Mouse (Mus musculus) lung, adult 2 months (tissue): Measurements from ENCODE around the gene Sorbs1. TPM values are rescaled to one million over a fixed set of nuclear protein-coding genes. Genes with fewer than 3 reads are reported as not detected.

Source experiments
- DNase-seq: peaks from one replicate; pipeline ENCODE4 v3.0.0; 2022
- H3K4me1 ChIP-seq: fragments of 200-500 bp; 2 replicates; pipeline ENCODE4 v1.6.1; 2011; ENCODE audit warnings: low read length; ENCODE audit not compliant: control insufficient read depth, insufficient read depth
- H3K4me3 ChIP-seq: fragments of 200-500 bp; replicated peaks from 2 replicates; pipeline ENCODE3; 2011; ENCODE audit warnings: low read depth, mild to moderate bottlenecking, control low read depth, low read length; ENCODE audit errors: extremely low read depth
- CTCF ChIP-seq: fragments of 200-500 bp; IDR thresholded peaks from 2 replicates; pipeline ENCODE4 v1.5.1; 2011; ENCODE audit warnings: mild to moderate bottlenecking, low read length, control low read depth; ENCODE audit not compliant: insufficient read depth
- POLR2A ChIP-seq: fragments of 200-500 bp; IDR thresholded peaks from 2 replicates; pipeline ENCODE4 v1.6.1; 2011; ENCODE audit warnings: low read depth, mild to moderate bottlenecking, control low read depth, low read length, borderline replicate concordance; ENCODE audit errors: extremely low read depth
- WGBS: fragments of 180-500 bp; shearing (Covaris S2); methylation state at CpG from one replicate; pipeline ENCODE4 v1.1.7; 2018; 5-methylcytosine and 5-hydroxymethylcytosine counted together
- polyA plus RNA-seq: library from polyadenylated mRNA; depleted of rRNA; stranded (reverse); fragments of >200 nt; gene quantifications from 2 replicates; pipeline ENCODE4 v1.2.3, GENCODE M21; 2012

Sorbs1 gene
- polyA plus RNA-seq, 1 experiment, result 43.4 TPM

GRCm38 (mm10) chr19:40515596-40515995, 2.0 kb upstream of the Sorbs1 start:
- no peak for TF ChIP-seq POLR2A
- TF ChIP-seq CTCF, result no peak
- WGBS, result 90% methylated on average over 3 of the region's 3 CpGs
- Histone ChIP-seq H3K4me1 (peaks cover 3% of the 10 kb centered on the region; the same call in 1 of the 2 replicates), H3K4me3 (no peak overlapping the region)
- no peak for DNase-seq

DNA sequence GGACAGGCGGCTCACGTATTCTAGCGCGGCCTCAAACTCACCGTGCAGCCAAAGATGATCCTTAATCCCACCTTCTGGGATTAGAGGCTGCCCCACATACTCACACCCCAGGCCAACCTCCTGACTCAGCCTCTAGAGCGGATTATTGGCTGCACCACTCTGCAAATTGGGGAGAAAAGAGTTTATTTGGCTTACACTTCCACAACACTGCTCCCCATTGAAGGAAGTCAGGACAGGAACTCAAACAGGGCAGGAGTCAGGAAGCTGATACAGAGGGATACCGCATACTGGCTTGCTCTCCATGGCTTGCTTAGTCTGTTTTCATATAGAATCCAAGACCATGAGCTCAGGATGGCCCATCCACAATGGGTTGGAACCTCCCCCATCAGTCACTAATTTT, 797 bp upstream of the Sorbs1 start:
- 76% methylated on average over 7 of the region's 7 CpGs for WGBS
- H3K4me3 ChIP-seq, result no peak overlapping the region
- H3K4me1 ChIP-seq, result peaks cover 3% of the 10 kb centered on the region; the same call in 1 of the 2 replicates
- no peak for DNase-seq
- TF ChIP-seq CTCF (no peak), POLR2A (no peak)

DNA sequence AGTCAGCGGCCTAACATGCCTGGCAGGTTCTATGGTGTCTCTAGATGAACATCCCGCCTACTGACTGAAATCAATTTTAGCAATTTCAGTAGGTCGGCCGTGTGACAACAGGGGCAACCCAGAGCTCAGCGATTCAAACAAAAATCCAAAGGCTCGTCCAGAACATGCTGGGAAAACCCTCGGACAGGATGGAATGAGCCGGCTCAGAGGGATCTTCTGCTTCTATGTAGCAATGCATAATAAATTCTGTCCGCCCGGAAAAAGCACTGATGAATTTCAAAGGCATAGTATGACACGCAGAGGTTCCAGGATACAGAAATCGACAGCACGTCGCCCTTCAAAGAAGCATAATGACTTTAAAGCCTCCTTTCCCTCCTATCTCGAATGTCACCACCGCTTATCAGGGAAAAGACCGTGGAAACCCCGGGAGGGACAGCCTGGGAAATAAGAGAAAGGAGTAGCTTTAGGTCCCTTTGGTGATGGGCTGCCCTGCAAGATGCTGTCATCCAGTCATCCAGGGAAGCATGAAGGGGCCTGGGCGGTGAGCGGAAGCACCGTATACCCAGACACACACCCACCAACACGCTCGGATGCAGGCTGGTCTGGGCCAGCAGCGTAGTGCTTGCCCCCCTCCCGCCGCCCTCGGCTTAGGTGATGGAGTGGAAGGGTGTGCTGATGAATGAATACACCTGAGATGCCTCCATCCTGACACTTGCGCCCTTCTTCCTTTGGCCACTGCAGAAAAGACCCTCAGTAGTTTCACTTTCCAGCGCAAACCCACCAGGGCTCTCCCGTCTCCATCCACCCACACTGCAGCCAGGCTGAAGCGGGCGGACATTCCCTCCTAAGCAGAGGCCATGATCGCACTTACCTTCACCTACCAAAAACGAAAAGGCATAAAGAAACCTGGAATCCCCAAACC, 818 bp downstream of the Sorbs1 start:
- H3K4me1 ChIP-seq, result peaks cover 6% of the 10 kb centered on the region
- WGBS, result 1% methylated on average over 34 of the region's 34 CpGs
- TF ChIP-seq CTCF (no peak), POLR2A (no peak; the same call in 1 of the 2 replicates)
- DNase-seq, result peak; percentile 56
- peak overlapping the region; percentile 65 for H3K4me3 ChIP-seq

DNA sequence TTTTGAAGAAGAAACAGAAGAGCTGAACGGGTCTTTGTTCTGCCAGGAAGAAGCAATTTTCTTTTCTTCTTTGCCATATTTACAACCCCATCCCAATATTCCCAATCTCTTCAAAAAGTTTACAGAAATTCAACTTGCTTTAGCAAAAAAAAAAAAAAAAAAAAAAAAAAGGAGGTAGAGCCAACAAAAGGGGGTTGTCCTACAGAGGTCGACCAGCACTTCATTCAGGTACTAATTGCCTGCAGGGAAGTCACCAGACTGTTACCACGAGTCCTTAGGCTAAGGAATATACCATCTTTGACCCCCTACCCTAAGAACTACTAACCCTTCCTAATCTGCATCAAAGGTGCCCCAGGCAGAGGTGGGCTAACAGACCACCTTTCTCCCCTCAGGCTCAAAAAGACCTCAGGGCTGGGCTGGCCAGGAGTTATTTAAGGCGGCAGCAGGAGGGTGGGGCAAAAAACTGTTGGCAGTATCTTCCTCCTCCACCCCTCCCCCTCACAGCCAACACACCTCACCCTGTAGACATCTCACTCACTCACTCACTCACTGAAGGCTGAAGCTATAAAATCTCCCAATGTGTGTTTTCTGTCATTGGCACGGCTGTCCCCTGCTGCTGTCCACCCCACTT, 1.8 kb downstream of the Sorbs1 start:
- 26% methylated on average over 5 of the region's 5 CpGs for WGBS
- TF ChIP-seq CTCF (no peak), POLR2A (peak; percentile 21; the same call in 1 of the 2 replicates)
- DNase-seq, result no peak
- H3K4me3 ChIP-seq, result peak overlapping the region; percentile 25
- H3K4me1 ChIP-seq, result peaks cover 6% of the 10 kb centered on the region

- no peak for DNase-seq
- Histone ChIP-seq H3K4me3 (peak overlapping the region; percentile 30), H3K4me1 (peaks cover 6% of the 10 kb centered on the region)
- no peak for TF ChIP-seq CTCF
- no peak for TF ChIP-seq POLR2A
- 53% methylated on average over 8 of the region's 8 CpGs for WGBS
Observed at GRCm38 (mm10) chr19:40511100-40511439, 2.5 kb downstream of the Sorbs1 start.

- WGBS, result 51% methylated on average over 13 of the region's 13 CpGs
- Histone ChIP-seq H3K4me1 (peaks cover 6% of the 10 kb centered on the region), H3K4me3 (peak overlapping the region; percentile 30)
- TF ChIP-seq CTCF (no peak), POLR2A (no peak)
- no peak for DNase-seq
Observed at GRCm38 (mm10) chr19:40510387-40511099, 3.0 kb downstream of the Sorbs1 start.

DNA sequence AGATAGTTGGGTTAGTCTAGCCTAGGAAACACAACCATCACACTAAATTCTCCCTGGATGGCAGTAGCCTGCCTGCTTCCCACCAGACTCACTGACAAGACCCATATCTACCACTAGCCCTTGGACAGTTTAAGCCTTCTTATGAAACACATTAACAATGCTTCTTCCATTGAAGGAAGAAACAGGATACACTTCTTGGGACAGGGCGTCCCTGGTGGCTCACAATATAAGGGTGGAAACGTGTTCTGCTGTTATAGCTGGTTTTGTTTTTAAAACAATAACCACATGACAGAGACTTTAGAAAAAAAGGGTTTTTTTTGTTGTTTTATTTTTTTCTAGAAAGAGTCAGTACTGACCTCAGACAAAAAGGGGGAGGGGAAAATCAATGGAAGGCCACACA, 4.3 kb downstream of the Sorbs1 start:
- Histone ChIP-seq H3K4me3 (no peak overlapping the region), H3K4me1 (peaks cover 10% of the 10 kb centered on the region)
- TF ChIP-seq POLR2A (no peak), CTCF (no peak)
- 57% methylated on average over 2 of the region's 2 CpGs for WGBS
- no peak for DNase-seq

DNA sequence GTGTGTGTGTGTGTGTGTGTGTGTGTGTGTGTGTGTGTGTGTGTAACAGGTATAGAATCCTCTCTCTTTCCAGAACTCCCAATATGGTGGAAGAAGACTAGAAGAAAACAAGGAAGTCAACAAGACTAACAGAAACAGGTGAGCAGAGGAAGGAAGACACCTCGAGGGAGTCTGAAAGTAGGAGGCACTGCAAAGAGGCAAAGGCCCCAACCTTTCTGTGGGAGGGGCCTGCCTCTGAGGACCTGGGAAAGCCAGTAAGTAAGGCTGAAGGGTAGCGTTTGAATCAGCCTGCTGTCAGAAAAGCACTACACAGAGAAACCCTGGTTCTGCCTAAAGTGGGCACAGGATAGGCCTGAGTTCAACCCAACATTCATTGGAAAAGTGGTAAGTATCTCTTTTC, 4.7 kb downstream of the Sorbs1 start:
- DNase-seq, result no peak
- WGBS, result 33% methylated on average over 2 of the region's 2 CpGs
- H3K4me1 ChIP-seq, result peaks cover 10% of the 10 kb centered on the region
- TF ChIP-seq POLR2A, result no peak
- no peak for TF ChIP-seq CTCF
- no peak overlapping the region for H3K4me3 ChIP-seq

DNA sequence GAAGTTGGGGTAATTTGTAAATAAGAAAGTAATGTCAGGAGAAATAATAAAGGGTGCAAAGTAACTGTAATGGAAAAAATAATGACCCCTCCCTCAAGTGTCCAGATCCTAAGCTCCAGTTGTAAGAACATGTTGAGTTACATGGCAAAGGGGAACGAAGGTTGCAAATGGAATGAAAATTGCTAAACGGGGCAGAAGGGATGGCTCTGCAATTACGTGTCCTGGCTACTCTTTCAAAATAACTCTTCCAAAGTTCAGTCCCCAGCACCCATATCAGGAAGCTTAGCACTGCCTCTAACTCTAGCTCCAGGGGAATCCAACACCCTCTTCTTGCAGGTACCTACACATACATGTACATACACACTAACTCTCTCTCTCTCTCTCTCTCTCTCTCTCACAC, 6.6 kb downstream of the Sorbs1 start:
- 83% methylated on average over 3 of the region's 3 CpGs for WGBS
- no peak for DNase-seq
- H3K4me3 ChIP-seq, result no peak overlapping the region
- peaks cover 9% of the 10 kb centered on the region for H3K4me1 ChIP-seq
- TF ChIP-seq POLR2A (no peak), CTCF (no peak)

DNA sequence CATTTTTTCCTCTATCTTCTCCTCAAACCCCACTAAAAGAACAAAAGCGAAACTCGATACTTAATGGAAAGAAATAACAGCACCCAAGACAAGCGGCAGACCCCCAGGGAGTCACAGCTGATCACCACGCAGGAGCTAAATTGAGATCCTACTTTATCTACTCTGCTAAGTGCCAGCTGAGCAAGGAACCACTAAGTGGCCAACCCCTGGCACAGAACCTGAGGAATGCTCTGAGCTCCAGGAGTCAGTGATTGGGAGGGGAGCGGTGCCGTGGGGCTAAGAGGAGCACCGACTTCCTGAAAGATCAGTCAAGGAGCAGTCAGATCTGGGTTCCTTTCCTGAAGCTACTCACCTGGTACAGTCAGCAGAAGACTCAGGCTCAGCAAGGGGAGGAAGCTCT, 9.2 kb downstream of the Sorbs1 start:
- TF ChIP-seq POLR2A (no peak), CTCF (no peak)
- 70% methylated on average over 7 of the region's 7 CpGs for WGBS
- Histone ChIP-seq H3K4me1 (peaks cover 11% of the 10 kb centered on the region), H3K4me3 (no peak overlapping the region)
- DNase-seq, result no peak
